Mouse (Mus musculus): ENCODE measurements around the gene Eef1a1.

The Eef1a1 gene

GRCm38 (mm10) chr9:78474771-78475382 is 14.1 kb downstream of the Eef1a1 start:
- DNase-seq, result no peak

DNA sequence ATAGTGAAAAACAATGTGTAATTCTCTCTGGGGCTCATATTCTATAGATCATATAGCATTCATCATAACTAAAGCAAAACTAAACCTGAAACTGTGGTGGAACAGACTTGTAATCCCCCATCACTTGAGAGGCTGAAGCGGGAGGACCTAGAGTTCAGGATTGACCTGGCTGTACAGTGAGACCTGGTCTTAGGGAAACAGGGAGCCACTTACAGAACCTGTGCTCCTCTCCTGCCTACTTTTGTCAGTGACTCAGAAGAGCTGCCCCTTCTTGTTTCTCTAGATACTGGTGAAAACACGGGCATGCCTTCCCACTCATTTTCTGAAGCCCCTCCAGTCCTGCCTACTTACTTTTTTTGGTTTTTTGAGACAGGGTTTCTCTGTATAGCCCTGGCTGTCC is 14.7 kb downstream of the Eef1a1 start:
- DNase-seq, result no peak

DNA sequence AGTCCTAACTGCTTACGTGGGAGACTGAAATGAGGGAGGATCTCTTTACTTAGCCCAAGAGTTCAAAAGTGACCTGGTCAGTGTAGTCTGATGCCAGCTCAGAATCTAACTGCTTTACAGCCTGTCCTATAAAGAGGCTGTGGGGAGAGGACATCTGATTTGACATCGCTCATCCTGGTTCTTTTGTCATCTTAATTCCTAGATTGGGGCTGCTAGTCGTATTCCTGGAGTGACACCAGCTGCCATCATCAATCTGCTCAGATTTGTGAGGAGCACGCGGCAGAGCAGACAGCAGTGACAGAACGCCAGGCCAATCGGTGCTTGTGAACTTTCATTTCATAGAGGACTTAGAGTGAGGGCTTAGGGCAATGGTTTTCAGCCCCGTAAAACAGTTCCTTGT is 15.4 kb downstream of the Eef1a1 start:
- DNase-seq, result no peak

GRCm38 (mm10) chr9:78465725-78466124 is 23.2 kb downstream of the Eef1a1 start:
- no peak for DNase-seq

- no peak for DNase-seq
Observed at GRCm38 (mm10) chr9:78463337-78463736, 25.6 kb downstream of the Eef1a1 start.

DNA sequence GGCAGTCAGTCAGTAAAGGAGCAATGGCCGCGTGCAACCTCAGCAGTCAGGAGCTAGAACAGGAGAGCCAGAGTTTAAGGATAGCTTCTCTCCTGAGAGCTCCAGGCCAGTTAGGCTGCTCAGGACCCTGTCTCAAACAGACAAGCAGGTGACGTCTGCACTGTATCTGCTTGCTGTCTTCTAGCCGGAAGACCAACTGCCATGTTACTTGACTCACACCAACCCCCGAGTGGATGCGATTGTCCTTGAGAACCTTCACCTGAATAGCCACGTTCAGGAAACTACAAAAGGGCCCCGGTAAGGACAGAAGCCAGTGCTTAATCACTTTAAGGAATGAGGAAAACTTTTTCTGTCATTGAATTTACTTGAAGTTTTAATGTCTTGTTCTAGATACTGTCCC is 31.9 kb downstream of the Eef1a1 start:
- DNase-seq, result no peak

DNA sequence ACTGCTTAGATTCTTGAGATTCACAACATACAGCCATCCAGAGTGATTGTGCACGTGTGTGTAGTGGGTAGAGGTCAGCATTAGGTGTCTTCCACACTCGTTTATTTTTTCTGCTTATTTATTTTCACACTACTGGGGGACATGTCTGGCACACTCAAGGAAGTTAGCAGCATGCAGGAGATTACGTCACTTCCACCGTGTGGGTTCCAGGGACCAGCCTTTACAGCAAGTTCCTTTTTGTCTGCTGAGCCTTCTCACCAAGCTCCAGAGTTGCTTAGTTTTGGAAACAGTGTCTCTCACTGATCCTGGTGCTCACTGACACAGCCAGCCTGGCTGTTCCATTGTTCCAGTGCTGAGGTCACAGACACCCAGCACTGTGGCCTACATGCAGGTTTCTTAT is 37.6 kb downstream of the Eef1a1 start:
- peak; percentile 50 for DNase-seq

GRCm38 (mm10) chr9:78450404-78450803 is 38.5 kb downstream of the Eef1a1 start:
- DNase-seq, result no peak

DNA sequence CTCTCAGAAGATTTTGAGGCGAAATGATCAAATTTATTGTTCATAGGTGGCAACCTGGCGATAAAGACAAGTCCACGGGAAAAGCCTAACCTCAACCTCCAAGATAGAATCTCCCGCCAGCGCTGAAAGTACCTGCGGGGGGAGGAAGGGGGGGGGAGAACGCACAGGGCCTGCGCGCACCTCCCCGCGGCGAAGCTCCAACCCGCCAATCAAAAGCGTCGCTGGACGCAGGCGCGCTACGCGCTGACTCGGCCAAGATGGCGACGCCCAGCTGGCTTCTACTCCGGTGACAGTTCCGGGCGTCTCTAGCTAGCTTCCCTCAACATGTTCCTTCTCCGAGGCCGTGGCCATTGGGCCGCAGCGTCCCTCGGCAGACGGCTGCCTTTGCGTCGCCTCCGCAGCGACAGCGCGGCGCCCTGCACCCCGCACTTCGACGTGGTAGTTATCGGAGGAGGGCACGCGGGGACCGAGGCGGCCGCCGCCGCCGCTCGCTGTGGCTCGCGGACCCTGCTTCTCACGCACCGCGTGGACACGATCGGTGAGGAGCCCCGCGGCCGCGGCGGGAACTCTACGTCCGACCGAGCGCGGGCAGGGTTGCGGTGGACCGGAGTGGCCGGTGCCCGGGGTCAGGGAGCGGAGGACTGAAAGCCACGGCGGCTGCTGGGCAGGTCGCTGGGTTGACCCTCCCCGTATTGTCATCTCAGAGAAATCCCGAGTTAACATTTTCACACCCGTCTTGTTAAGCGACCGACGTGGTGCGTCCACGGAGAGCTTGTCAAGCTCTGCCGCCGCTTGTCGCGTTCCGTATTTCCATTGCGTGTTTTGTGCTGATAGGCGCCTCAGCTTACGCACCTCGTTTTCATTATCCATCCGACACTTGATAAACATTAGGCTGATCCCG is 40.7 kb downstream of the Eef1a1 start, which contains the start of the genes Mto1 and Gm17324:
Mto1 (plus strand) TSS at position 236 of the 901 bp plus-strand sequence.
Gm17324 (minus strand) TSS at position 814 of the 901 bp plus-strand sequence.
- peak; percentile 93 for DNase-seq

DNA sequence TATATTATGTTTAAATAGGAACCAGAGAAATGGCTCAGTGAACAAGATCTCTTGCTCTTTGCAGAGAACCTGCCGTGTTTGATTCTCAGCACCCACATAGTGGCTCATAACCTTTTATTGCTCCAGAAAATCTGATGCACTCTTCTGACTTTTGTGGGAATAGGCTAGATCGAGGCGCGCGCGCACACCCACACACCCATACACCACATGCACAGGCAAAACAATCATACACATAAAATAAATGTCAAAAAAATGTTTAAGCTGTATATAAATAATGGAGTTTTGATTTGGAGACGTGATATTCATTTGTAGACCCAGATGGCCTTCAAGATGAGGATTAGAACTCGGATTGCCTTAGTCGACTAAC is 41.4 kb downstream of the Eef1a1 start:
- DNase-seq, result no peak

DNA sequence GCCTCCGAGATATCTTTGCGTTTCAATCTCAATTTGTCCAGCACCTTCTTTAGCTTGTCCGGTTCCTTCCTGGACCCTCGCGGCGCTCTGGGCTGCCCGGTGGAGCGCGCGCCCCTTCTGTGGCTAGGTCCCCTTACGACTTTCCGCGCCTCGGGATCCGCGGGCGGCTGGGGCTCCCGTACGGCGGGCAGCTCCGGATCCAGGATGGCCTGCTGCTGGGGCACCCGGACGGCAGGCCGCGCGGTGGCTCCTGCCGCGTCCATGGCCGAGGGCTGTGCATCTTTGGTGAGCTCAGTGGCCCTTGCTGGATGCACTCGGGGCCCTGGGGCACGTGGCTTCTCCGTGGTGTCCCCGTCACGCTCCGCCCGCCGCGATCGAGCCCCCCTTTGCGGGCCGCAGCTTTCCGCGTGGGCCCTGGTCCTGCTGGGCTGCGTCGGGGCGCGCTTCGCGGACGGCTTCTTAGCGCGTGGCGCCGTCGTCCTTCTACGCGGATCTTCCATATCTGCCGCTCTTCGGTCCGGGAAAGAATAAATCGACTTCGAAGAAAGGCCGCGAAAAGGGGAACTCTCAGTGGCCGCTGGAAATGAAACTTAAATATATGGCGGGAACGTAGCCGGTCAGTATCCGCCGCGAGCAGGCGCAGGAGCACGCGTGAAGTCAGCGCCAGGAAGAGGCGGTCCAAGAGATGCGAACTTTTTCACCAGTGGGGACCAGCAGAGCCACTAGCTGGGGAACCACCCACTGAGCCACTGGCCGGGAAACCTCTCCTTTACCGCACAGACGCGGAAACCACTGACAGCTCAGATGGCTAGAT is 46.2 kb downstream of the Eef1a1 start, which contains the start of gene Cgas:
Cgas (minus strand) TSS at position 659 of the 814 bp plus-strand sequence.
- DNase-seq, result peak; percentile 55

- DNase-seq, result no peak
Observed at GRCm38 (mm10) chr9:78442237-78442578, 46.7 kb downstream of the Eef1a1 start.

DNA sequence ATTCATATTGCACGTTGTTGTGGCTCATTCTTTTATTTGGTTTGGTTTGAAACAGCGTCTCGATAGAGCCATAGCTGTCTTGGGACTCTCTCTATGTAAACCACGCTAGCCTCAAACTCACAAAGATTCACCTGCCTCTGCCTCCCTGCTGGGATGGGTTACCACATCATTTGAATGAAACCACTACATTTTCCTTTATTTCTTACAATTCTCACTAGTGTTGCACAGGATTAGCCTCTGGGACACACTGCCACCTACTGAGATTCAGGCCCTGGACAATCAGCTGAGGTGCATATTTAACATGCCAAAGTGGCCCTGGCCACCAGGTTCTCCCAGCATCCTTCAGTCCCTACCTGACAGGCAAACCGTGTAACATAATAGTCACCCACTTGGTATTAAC is 49.5 kb downstream of the Eef1a1 start:
- DNase-seq, result no peak

DNA sequence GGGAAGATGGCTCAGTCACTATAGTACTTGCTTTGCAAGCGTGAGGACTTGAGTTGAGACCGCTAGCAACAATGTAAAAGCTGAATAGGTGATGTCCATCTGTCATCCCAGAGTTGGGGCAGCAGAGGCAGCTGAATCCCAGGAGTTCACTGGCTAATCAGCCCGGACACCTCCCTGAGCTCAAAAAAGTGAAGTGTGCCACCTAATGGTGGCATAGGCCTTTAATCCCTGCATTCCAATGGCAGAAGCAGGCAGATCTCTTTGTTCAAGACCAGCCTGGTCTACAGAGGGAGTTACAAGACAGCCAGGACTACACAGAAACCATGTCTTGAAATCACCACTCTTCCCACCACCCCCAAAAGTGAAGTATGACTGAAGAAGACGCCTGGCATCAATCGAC is 56.5 kb downstream of the Eef1a1 start:
- no peak for DNase-seq

DNA sequence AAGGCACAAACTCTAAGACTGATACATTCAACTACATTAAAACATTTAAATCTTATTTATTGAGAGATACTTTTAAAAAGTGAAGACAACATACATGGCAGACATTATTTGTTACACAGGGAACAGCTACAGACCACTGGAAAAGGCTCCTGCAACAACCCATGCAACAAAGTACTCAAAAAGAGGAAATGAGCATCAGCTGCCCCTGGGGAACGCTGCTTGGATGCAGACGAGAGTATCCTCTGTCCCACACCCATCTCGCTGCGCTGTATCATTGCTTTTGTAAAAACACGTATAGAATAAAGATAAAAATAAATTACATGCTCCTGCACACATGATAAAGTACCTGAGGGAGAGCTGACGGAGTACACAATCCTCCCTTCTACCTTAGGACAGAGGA is 58.5 kb downstream of the Eef1a1 start:
- DNase-seq, result no peak

GRCm38 (mm10) chr9:78429551-78429950 is 59.4 kb downstream of the Eef1a1 start:
- no peak for DNase-seq

- DNase-seq, result no peak
Observed at GRCm38 (mm10) chr9:78428870-78429432, 60.0 kb downstream of the Eef1a1 start.

Measured in thymus, postnatal 4 days (tissue).